Mouse (Mus musculus) ovary, adult 18-20 months (tissue): Measurements from ENCODE around the gene Cxcl16.
"Not testable (repeated sequence)": the region's sequence is repeated elsewhere in the genome, so short reads cannot be mapped to it uniquely, and the experiment has no call there.

Source experiments
- DNase-seq: peaks from one replicate; pipeline ENCODE4 v3.0.0; 2022; ENCODE audit warnings: low spot score, mixed read lengths

Gene Cxcl16

GRCm38 (mm10) chr11:70459601-70460101, at the start of gene Cxcl16:
Cxcl16 (minus strand) TSS chr11:70459984.
- no peak for DNase-seq

- DNase-seq, result no peak
Measured at GRCm38 (mm10) chr11:70506962-70507515, 47.3 kb upstream of the Cxcl16 start.

GRCm38 (mm10) chr11:70506385-70506784, 46.6 kb upstream of the Cxcl16 start:
- no peak for DNase-seq

- no peak for DNase-seq
Measured at GRCm38 (mm10) chr11:70504970-70505369, 45.2 kb upstream of the Cxcl16 start, which contains the start of gene Tm4sf5. Tm4sf5 (plus strand) TSS chr11:70505244.

- no peak for DNase-seq
Measured at GRCm38 (mm10) chr11:70502018-70502417, 42.2 kb upstream of the Cxcl16 start.

- DNase-seq, result no peak
Measured at GRCm38 (mm10) chr11:70500476-70500812, 40.7 kb upstream of the Cxcl16 start.

GRCm38 (mm10) chr11:70499566-70500475, 40.0 kb upstream of the Cxcl16 start:
- DNase-seq, result no peak

GRCm38 (mm10) chr11:70489684-70490083, 29.9 kb upstream of the Cxcl16 start:
- no peak for DNase-seq

GRCm38 (mm10) chr11:70489138-70489537, 29.4 kb upstream of the Cxcl16 start:
- DNase-seq, result no peak

- no peak for DNase-seq
Measured at GRCm38 (mm10) chr11:70487816-70488215, 28.0 kb upstream of the Cxcl16 start.

- no peak for DNase-seq
Measured at GRCm38 (mm10) chr11:70485498-70485897, 25.7 kb upstream of the Cxcl16 start.

GRCm38 (mm10) chr11:70474872-70475534, 15.2 kb upstream of the Cxcl16 start:
- no peak for DNase-seq

GRCm38 (mm10) chr11:70473291-70473690, 13.5 kb upstream of the Cxcl16 start:
- not testable (repeated sequence) for DNase-seq

GRCm38 (mm10) chr11:70472716-70473115, 12.9 kb upstream of the Cxcl16 start:
- no peak for DNase-seq

- DNase-seq, result no peak
Measured at GRCm38 (mm10) chr11:70469764-70470163, 10.0 kb upstream of the Cxcl16 start.

- no peak for DNase-seq
Measured at GRCm38 (mm10) chr11:70467902-70468619, 8.3 kb upstream of the Cxcl16 start.

GRCm38 (mm10) chr11:70465824-70466223, 6.0 kb upstream of the Cxcl16 start:
- no peak for DNase-seq

- no peak for DNase-seq
Measured at GRCm38 (mm10) chr11:70465211-70465610, 5.4 kb upstream of the Cxcl16 start.

- no peak for DNase-seq
Measured at GRCm38 (mm10) chr11:70463970-70464369, 4.2 kb upstream of the Cxcl16 start.

- DNase-seq, result no peak
Measured at GRCm38 (mm10) chr11:70458688-70459600, 840 bp downstream of the Cxcl16 start, which contains the start of gene Zmynd15. Zmynd15 (plus strand) TSS chr11:70459433.
